Mouse (Mus musculus) kidney, adult 11 months (tissue): ENCODE measurements around the gene Cyp3a11.
"Not testable (repeated sequence)": the region's sequence is repeated elsewhere in the genome, so short reads cannot be mapped to it uniquely, and the experiment has no call there.

Experiments used
- DNase-seq: peaks from one replicate; pipeline ENCODE4 v3.0.0; 2022

Gene Cyp3a11

DNA sequence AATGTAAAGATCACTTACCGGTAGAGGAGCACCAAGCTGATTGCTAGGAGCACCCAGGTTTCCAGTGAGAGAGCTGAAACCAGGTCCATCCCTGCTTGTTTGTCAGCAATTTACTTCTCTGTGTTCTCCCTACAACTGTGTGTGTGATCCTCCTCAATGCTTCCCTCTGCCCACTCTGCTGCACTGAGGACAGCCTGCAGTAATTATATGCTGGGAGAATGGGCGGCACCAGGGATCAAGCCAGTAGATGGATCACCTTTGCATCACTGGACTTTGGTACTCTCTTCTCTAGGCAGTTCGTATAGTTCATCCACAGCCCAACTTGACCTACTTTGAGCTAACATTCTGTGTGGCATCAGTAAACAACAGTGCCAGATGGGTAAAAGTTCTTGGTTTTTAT, at the start of gene Cyp3a11:
TSS of gene Cyp3a11 (minus strand) at position 277 of the 400 bp plus-strand sequence.
- no peak for DNase-seq

DNA sequence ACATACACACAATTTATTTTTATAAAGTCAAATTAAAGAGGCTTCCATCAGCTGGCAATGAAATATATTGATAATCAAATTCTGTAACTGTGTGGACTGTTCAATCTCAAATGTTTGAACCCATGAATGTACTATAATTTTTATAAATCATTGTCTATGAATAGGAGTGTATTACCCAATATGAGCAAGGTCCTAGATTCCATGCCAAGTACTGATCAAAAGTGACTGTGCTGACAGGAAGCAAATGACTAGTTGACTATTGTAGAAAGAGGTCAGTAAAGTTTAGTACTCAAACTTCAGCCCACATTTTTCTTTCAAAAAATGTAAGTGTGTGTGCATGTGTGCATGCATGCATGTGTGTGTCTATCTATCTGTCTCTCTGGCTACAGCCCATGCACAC, 33.1 kb upstream of the Cyp3a11 start:
- DNase-seq: no peak

DNA sequence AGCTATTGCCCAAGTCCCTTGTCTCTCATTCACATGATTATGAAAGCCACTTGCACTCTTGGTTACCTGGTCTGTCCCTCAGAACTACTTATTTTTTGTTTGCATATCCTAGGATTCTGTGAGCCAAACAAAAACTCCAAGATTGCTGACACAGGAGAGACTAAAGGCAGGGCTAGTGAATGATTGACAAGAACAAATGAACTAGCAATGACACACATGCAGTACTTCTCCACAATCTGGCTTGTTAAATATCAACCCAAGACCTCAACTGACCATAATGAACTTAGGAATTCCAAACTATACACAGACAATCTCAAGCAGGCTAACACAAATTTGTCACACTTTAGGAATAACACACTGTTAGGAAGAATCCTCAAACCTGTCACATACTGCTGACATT, 32.0 kb upstream of the Cyp3a11 start:
- DNase-seq: peak; percentile 56

DNA sequence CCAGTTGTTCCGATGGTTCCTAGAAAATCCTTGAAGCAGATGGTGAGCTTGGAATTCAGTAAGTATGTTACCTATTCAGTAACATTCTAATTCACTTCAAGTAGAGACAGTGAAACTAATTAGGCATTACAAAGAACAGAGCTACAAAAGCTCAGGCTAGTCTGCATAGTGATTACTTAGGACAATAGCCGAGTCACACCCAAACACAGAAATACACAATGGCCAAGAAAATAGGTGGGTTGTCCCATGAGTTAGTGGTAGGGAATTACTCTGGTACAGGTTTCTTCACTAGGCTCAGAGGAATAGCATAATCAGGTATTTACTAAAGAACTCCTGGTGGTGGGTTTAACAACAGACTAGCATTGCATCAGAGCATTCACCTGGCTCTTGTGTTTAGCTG, 27.2 kb upstream of the Cyp3a11 start:
- not testable (repeated sequence) for DNase-seq

DNA sequence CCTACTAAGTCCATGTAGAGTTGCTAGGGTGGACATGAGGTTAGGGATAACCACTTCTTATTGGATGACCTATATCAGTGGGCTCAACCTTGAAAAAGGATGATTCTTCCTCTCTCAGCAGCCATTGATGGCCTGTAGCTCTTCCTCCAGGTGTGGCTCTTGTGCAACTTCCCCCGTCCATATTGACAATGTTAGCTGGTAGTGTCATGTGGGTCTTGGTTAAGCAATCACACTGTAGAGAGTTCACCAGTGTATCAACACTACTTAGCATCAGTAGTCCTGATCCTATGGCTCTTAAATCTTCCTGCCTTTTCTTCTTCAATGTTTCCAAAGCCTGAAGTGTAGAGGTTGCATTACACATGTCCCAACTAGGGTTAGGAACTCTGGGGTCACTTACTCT, 24.8 kb upstream of the Cyp3a11 start:
- DNase-seq: no peak

DNA sequence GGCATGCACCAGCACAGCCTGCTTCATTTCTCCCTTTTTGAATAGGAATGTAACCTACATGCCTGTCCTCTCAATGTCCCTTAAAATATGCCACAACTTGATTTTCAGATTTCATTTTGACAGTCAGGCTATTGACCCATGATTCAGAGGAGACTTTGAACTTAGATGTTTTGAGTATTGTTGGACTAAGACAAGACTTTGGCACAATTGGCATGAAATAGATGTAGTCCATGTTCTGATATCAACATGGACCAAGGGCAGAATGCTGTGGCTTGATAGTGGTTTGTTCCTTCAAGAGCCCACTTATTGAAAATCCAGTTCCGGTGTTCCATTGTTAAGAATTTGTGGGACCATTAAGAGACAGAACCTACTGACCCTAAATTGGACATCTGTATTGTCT, 23.6 kb upstream of the Cyp3a11 start:
- no peak for DNase-seq

DNA sequence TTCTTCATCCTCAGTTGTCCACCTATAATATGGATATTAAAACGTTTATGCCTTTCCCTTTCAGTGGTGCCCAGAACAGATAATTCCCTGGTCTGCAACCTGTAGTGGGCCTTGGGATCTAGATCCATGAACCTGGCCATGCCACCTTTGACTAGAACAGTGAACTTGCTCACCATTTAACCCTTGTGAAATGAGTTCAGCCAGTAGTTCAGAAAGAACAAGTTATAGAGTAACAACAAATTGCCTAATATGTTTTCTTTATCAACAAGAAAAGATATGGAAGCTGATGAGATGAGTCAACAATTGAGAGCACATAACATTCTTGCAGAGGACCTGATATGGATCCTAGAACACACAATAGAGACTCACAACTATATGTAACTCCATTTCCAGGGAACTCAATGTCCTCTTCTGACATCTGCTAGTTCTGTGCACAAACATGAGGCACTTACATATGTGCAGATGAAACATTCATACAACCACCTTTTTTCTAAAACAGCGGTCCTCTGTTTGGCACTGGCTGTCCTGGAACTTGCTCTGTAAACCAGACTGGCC, 20.7 kb upstream of the Cyp3a11 start:
- no peak for DNase-seq

DNA sequence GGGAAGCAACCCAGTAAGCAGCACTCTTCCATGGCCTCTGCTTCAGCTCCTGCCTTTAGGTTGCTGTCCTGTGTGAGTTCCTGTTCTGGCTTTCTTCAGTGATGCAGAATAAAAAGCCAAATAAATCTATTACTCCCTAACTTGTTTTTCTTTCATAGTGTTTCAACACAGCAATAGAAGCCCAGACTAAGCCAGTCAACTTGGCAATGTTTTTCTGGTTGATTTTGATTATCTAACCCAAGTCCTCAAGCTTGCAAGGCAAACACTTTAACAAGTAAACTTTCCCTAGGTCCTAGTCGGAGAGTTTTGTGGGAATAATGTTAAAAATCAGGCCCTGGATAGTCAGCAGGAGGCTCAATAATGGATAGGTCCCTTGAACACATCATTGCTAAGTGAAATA, 17.5 kb upstream of the Cyp3a11 start:
- no peak for DNase-seq

DNA sequence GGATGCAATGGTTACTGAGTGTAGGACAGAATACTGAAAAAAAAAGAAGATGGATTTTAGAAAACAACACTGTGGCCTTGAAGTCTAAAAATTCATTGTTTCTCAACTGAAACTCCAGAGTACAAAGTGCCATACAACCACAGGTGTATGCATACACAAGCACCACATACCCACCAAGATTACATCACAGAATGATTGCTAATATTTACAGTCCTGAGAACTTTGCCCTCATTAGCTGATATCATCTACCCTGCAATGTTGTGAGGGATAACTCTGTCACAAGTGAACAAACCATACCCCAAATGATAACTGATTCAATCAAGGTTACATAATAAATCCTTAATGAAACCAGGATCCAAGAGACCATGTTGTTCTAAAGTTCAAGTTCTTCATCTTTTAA, 1.4 kb upstream of the Cyp3a11 start:
- no peak for DNase-seq

DNA sequence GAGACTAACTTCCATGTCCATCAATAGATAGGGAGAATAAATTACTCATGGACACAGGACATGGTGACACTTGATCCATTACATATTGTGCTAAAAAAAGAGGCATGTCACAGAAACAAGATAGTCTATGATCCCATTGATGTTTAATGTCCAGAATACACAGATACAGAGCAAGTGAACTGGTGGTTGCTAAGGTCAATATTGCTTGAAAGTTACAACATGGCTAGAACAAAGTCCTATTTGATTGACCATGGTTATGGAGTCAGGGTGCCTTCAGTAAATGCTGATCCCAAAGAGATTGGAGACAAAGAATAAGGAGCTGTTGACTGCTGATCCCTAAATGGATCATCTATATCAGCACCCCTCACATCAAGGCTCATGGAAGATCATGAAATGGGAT, 12.3 kb downstream of the Cyp3a11 start:
- DNase-seq: not testable (repeated sequence)

DNA sequence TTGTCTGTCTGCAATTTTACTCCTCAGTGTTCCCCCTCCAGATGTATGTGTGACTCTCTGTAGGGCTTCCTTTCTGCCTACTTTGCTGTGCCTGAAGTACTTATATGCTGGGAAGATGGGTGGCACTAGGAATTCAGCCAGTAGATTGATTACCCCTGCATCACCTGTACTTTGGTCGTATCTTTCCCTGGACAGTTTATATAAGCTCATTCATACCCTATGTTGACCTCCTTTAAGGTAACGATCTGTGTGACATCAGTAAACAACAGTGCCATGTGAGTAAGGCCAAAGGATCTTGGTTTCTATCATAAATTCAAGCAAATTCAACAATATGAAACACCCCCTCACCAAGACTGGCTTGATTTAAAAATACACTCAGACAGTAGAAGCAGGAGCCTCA, 74.0 kb downstream of the Cyp3a11 start, which contains the start of gene Cyp3a44:
TSS of gene Cyp3a44 (minus strand) at position 79 of the 400 bp plus-strand sequence.
- not testable (repeated sequence) for DNase-seq
